Mouse (Mus musculus): ENCODE results near the gene Vmn1r211. TPM values are rescaled to one million over a fixed set of nuclear protein-coding genes. Genes with fewer than 3 reads are reported as not detected.
A peak's percentile ranks its signal among the peaks of the same experiment; 100 is the strongest.
"Not testable (repeated sequence)": the region's sequence is repeated elsewhere in the genome, so short reads cannot be mapped to it uniquely, and the experiment has no call there.

Gene Vmn1r211
- not detected in 2 replicates for polyA plus RNA-seq (2011; ENCODE audit: insufficient read depth, insufficient read length, low read depth, missing spikeins)

- no peak for TF ChIP-seq CTCF (IDR thresholded peaks at IDR 0.05; ENCODE audit: low read depth, low read length)
- TF ChIP-seq EP300 (IDR thresholded peaks at IDR 0.05; ENCODE audit: insufficient read depth, low read depth, low read length) = no peak
- TF ChIP-seq POLR2A (IDR thresholded peaks at IDR 0.05; ENCODE audit: insufficient read depth, low read length) = no peak
- no peaks in the 10 kb centered on the region for H3K9me3 ChIP-seq (replicated peaks; ENCODE audit: control insufficient read depth, insufficient read depth, low read length, poor library complexity, severe bottlenecking)
- H3K4me3 ChIP-seq (ENCODE audit: low read depth, low read length) = no peak within 1 kb of the TSS
- peaks cover 5% of the 10 kb centered on the region for H3K4me1 ChIP-seq (ENCODE audit: control insufficient read depth, insufficient read depth, low read length)
- H3K9ac ChIP-seq (ENCODE audit: low read depth, poor library complexity, severe bottlenecking) = no peak within 1 kb of the TSS
- no peak within 1 kb of the TSS for H3K27ac ChIP-seq (ENCODE audit: insufficient read depth, low read length)
- no peaks in the 10 kb centered on the region for H3K36me3 ChIP-seq (ENCODE audit: control insufficient read depth, insufficient read depth, low read length, poor library complexity, severe bottlenecking)
- no peaks in the 10 kb centered on the region for H3K27me3 ChIP-seq (ENCODE audit: control insufficient read depth, insufficient read depth, low read length, poor library complexity, severe bottlenecking)
Observed at GRCm38 (mm10) chr13:22857461-22857860, at the start of gene Vmn1r211. Gene Vmn1r211 (minus strand): TSS chr13:22857561.

DNA sequence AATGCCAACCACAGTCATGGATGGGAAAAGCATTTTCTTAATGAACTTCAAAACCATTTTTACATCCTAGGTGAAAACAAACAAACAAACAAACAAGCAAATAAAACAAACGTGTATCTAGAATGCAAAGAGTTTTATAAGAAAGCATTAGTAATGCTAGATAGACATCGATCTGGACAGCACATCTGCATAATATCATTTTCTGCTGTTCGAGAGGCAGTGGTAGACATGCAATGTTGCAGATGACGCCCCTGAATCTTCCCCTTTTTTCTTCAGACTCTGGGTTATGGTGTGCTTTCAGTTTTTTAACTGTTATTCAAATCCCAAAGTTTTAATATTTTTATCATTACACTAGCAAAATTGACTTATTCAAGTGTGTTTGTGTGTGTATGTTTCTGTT is 26.7 kb upstream of the Vmn1r211 start, which contains the start of gene Vmn1r212:
Gene Vmn1r212 (minus strand): TSS at position 101 of the 400 bp plus-strand sequence.
- Histone ChIP-seq H3K36me3 (ENCODE audit: control insufficient read depth, insufficient read depth, low read length, poor library complexity, severe bottlenecking) (no peaks in the 10 kb centered on the region), H3K27me3 (ENCODE audit: control insufficient read depth, insufficient read depth, low read length, poor library complexity, severe bottlenecking) (no peaks in the 10 kb centered on the region), H3K27ac (ENCODE audit: insufficient read depth, low read length) (no peak within 1 kb of the TSS), H3K4me1 (ENCODE audit: control insufficient read depth, insufficient read depth, low read length) (no peaks in the 10 kb centered on the region), H3K4me3 (ENCODE audit: low read depth, low read length) (no peak within 1 kb of the TSS), H3K9ac (ENCODE audit: low read depth, poor library complexity, severe bottlenecking) (no peak within 1 kb of the TSS), H3K9me3 (replicated peaks; ENCODE audit: control insufficient read depth, insufficient read depth, low read length, poor library complexity, severe bottlenecking) (no peaks in the 10 kb centered on the region)
- TF ChIP-seq POLR2A (IDR thresholded peaks at IDR 0.05; ENCODE audit: insufficient read depth, low read length) = no peak
- no peak for TF ChIP-seq EP300 (IDR thresholded peaks at IDR 0.05; ENCODE audit: insufficient read depth, low read depth, low read length)
- no peak for TF ChIP-seq CTCF (IDR thresholded peaks at IDR 0.05; ENCODE audit: low read depth, low read length)

DNA sequence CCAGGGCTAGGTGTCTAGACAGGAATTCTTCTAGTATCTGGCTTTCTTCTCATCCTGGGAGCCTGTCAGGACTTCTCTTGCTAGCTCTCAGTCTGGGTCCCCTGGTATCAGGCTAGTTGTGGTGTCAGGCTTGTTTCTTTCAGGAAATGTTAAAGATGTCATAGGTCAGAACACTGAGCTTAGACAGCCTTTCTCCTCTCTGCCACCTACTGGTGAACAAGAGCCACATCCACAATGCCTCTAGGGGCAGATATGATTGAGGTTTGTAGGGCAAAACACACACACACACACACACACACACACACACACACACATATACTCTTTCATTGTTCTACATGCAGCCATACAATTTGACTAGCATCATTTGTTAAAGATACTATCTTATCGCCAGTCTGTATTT is 21.9 kb upstream of the Vmn1r211 start:
- no peaks in the 10 kb centered on the region for H3K9me3 ChIP-seq (replicated peaks; ENCODE audit: control insufficient read depth, insufficient read depth, low read length, poor library complexity, severe bottlenecking)
- no peak overlapping the region for H3K9ac ChIP-seq (ENCODE audit: low read depth, poor library complexity, severe bottlenecking)
- no peak overlapping the region for H3K27ac ChIP-seq (ENCODE audit: insufficient read depth, low read length)
- no peaks in the 10 kb centered on the region for H3K36me3 ChIP-seq (ENCODE audit: control insufficient read depth, insufficient read depth, low read length, poor library complexity, severe bottlenecking)
- H3K27me3 ChIP-seq (ENCODE audit: control insufficient read depth, insufficient read depth, low read length, poor library complexity, severe bottlenecking) = no peaks in the 10 kb centered on the region
- TF ChIP-seq CTCF (IDR thresholded peaks at IDR 0.05; ENCODE audit: low read depth, low read length) = no peak
- no peak for TF ChIP-seq POLR2A (IDR thresholded peaks at IDR 0.05; ENCODE audit: insufficient read depth, low read length)
- TF ChIP-seq EP300 (IDR thresholded peaks at IDR 0.05; ENCODE audit: insufficient read depth, low read depth, low read length) = no peak
- no peak overlapping the region for H3K4me3 ChIP-seq (ENCODE audit: low read depth, low read length)
- no peaks in the 10 kb centered on the region for H3K4me1 ChIP-seq (ENCODE audit: control insufficient read depth, insufficient read depth, low read length)

DNA sequence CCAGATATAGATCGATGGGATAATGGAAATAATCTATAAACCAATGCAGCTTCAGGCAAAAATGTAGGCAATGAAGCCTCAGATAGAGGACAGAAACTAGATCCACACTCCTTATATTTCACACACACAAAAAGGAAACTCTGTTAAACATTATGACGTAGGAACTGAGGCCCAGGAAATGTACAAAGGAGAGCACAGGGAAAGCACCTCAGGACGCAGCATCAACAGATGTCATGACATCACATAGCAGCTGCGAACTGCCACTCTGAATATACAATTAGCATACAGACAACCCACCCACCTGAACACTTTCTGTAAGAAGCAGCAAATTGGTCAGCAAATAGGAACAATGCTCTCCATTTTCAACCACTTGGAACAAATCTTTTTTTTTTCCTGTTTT is 2.6 kb downstream of the Vmn1r211 start:
- H3K4me3 ChIP-seq (ENCODE audit: low read depth, low read length) = no peak overlapping the region
- H3K36me3 ChIP-seq (ENCODE audit: control insufficient read depth, insufficient read depth, low read length, poor library complexity, severe bottlenecking) = no peaks in the 10 kb centered on the region
- H3K4me1 ChIP-seq (ENCODE audit: control insufficient read depth, insufficient read depth, low read length) = no peaks in the 10 kb centered on the region
- no peak overlapping the region for H3K9ac ChIP-seq (ENCODE audit: low read depth, poor library complexity, severe bottlenecking)
- no peaks in the 10 kb centered on the region for H3K9me3 ChIP-seq (replicated peaks; ENCODE audit: control insufficient read depth, insufficient read depth, low read length, poor library complexity, severe bottlenecking)
- no peaks in the 10 kb centered on the region for H3K27me3 ChIP-seq (ENCODE audit: control insufficient read depth, insufficient read depth, low read length, poor library complexity, severe bottlenecking)
- TF ChIP-seq POLR2A (IDR thresholded peaks at IDR 0.05; ENCODE audit: insufficient read depth, low read length) = no peak
- TF ChIP-seq CTCF (IDR thresholded peaks at IDR 0.05; ENCODE audit: low read depth, low read length) = no peak
- TF ChIP-seq EP300 (IDR thresholded peaks at IDR 0.05; ENCODE audit: insufficient read depth, low read depth, low read length) = no peak
- no peak overlapping the region for H3K27ac ChIP-seq (ENCODE audit: insufficient read depth, low read length)

- H3K4me1 ChIP-seq (ENCODE audit: control insufficient read depth, insufficient read depth, low read length) = peaks cover 2% of the 10 kb centered on the region
- no peaks in the 10 kb centered on the region for H3K36me3 ChIP-seq (ENCODE audit: control insufficient read depth, insufficient read depth, low read length, poor library complexity, severe bottlenecking)
- no peak for TF ChIP-seq EP300 (IDR thresholded peaks at IDR 0.05; ENCODE audit: insufficient read depth, low read depth, low read length)
- no peak for TF ChIP-seq POLR2A (IDR thresholded peaks at IDR 0.05; ENCODE audit: insufficient read depth, low read length)
- TF ChIP-seq CTCF (IDR thresholded peaks at IDR 0.05; ENCODE audit: low read depth, low read length) = no peak
- no peak overlapping the region for H3K9ac ChIP-seq (ENCODE audit: low read depth, poor library complexity, severe bottlenecking)
- H3K9me3 ChIP-seq (replicated peaks; ENCODE audit: control insufficient read depth, insufficient read depth, low read length, poor library complexity, severe bottlenecking) = peaks cover 3% of the 10 kb centered on the region; the same call in 1 of the 2 replicates
- no peaks in the 10 kb centered on the region for H3K27me3 ChIP-seq (ENCODE audit: control insufficient read depth, insufficient read depth, low read length, poor library complexity, severe bottlenecking)
- H3K4me3 ChIP-seq (ENCODE audit: low read depth, low read length) = no peak overlapping the region
- H3K27ac ChIP-seq (ENCODE audit: insufficient read depth, low read length) = no peak overlapping the region
Observed at GRCm38 (mm10) chr13:22846798-22847197, 10.6 kb downstream of the Vmn1r211 start.

GRCm38 (mm10) chr13:22844304-22844703 is 13.1 kb downstream of the Vmn1r211 start:
- H3K27ac ChIP-seq (ENCODE audit: insufficient read depth, low read length) = peak overlapping the region; percentile 79; the same call in 1 of the 2 replicates
- not testable (repeated sequence) for H3K4me1 ChIP-seq (ENCODE audit: control insufficient read depth, insufficient read depth, low read length); H3K4me3 ChIP-seq (ENCODE audit: low read depth, low read length); H3K9me3 ChIP-seq (replicated peaks; ENCODE audit: control insufficient read depth, insufficient read depth, low read length, poor library complexity, severe bottlenecking); H3K36me3 ChIP-seq (ENCODE audit: control insufficient read depth, insufficient read depth, low read length, poor library complexity, severe bottlenecking); H3K27me3 ChIP-seq (ENCODE audit: control insufficient read depth, insufficient read depth, low read length, poor library complexity, severe bottlenecking); H3K9ac ChIP-seq (ENCODE audit: low read depth, poor library complexity, severe bottlenecking)
- 0 out of 2 replicates have a peak, but pooled peaks have one; percentile 4 for TF ChIP-seq EP300 (IDR thresholded peaks at IDR 0.05; ENCODE audit: insufficient read depth, low read depth, low read length)

Data from ES-Bruce4 (cell line).